Mouse (Mus musculus) E14TG2a.4 (cell line): ENCODE measurements around the gene Prss53.

Experiments used
- H3K27me3 ChIP-seq: 2 replicates; pipeline ENCODE4 v1.6.1; 2014; ENCODE audit warnings: low read length, control low read depth; ENCODE audit not compliant: insufficient read depth
- H3K36me3 ChIP-seq: 2 replicates; pipeline ENCODE4 v1.6.1; 2014; ENCODE audit warnings: low read length, control low read depth; ENCODE audit not compliant: insufficient read depth
- H3K4me1 ChIP-seq: replicated peaks from 2 replicates; pipeline ENCODE4 v1.6.1; 2014; ENCODE audit warnings: low read depth, low read length, control low read depth
- H3K4me3 ChIP-seq: replicated peaks from 2 replicates; pipeline ENCODE4 v1.5.1; 2014; ENCODE audit warnings: mild to moderate bottlenecking, low read length
- H3K9me3 ChIP-seq: 2 replicates; pipeline ENCODE4 v1.6.1; 2014; ENCODE audit warnings: low read length, control low read depth
- CTCF ChIP-seq: conservative IDR thresholded peaks from 2 replicates; pipeline ENCODE4 v1.5.1; 2014; ENCODE audit warnings: low read length
- NANOG ChIP-seq: IDR thresholded peaks from 2 replicates; pipeline ENCODE4 v1.6.1; 2014; ENCODE audit warnings: borderline replicate concordance, low read length, mixed read lengths
- POU5F1 ChIP-seq: IDR thresholded peaks from 2 replicates; pipeline ENCODE4 v1.6.1; 2014; ENCODE audit warnings: low read length, borderline replicate concordance

Prss53 gene

GRCm38 (mm10) chr7:127876041-127876466, 14.7 kb downstream of the Prss53 start, which contains the start of gene Zfp646:
Gene Zfp646 (plus strand): TSS chr7:127876221.
- Histone ChIP-seq H3K36me3 (peaks cover 64% of the 10 kb centered on the region), H3K4me1 (peaks cover 75% of the 10 kb centered on the region), H3K27me3 (no peaks in the 10 kb centered on the region), H3K9me3 (no peaks in the 10 kb centered on the region), H3K4me3 (peak within 1 kb of the TSS; percentile 100)
- TF ChIP-seq NANOG (no peak), CTCF (no peak), POU5F1 (no peak)

GRCm38 (mm10) chr7:127875627-127876001, 15.2 kb downstream of the Prss53 start:
- peak overlapping the region; percentile 100 for H3K4me3 ChIP-seq
- peaks cover 60% of the 10 kb centered on the region for H3K36me3 ChIP-seq
- peaks cover 70% of the 10 kb centered on the region for H3K4me1 ChIP-seq
- H3K27me3 ChIP-seq, result no peaks in the 10 kb centered on the region
- TF ChIP-seq CTCF (no peak), POU5F1 (no peak), NANOG (no peak)
- no peaks in the 10 kb centered on the region for H3K9me3 ChIP-seq

GRCm38 (mm10) chr7:127874812-127875626, 15.8 kb downstream of the Prss53 start:
- Histone ChIP-seq H3K4me3 (peak overlapping the region; percentile 100), H3K4me1 (peaks cover 64% of the 10 kb centered on the region), H3K9me3 (no peaks in the 10 kb centered on the region), H3K36me3 (peaks cover 54% of the 10 kb centered on the region), H3K27me3 (no peaks in the 10 kb centered on the region)
- no peak for TF ChIP-seq CTCF
- no peak for TF ChIP-seq NANOG
- no peak for TF ChIP-seq POU5F1

- TF ChIP-seq NANOG (no peak), POU5F1 (no peak), CTCF (peak; percentile 40)
- no peaks in the 10 kb centered on the region for H3K9me3 ChIP-seq
- H3K36me3 ChIP-seq, result peaks cover 66% of the 10 kb centered on the region
- peaks cover 17% of the 10 kb centered on the region for H3K27me3 ChIP-seq
- no peak overlapping the region for H3K4me3 ChIP-seq
- peaks cover 71% of the 10 kb centered on the region for H3K4me1 ChIP-seq
Observed at GRCm38 (mm10) chr7:127870136-127870821, 20.5 kb downstream of the Prss53 start.

GRCm38 (mm10) chr7:127869149-127869810, 21.5 kb downstream of the Prss53 start:
- TF ChIP-seq CTCF (no peak), NANOG (no peak), POU5F1 (no peak)
- H3K27me3 ChIP-seq, result peaks cover 17% of the 10 kb centered on the region
- H3K4me3 ChIP-seq, result no peak overlapping the region
- H3K36me3 ChIP-seq, result peaks cover 63% of the 10 kb centered on the region
- no peaks in the 10 kb centered on the region for H3K9me3 ChIP-seq
- peaks cover 61% of the 10 kb centered on the region for H3K4me1 ChIP-seq

- Histone ChIP-seq H3K4me3 (peak overlapping the region; percentile 68), H3K4me1 (peaks cover 51% of the 10 kb centered on the region), H3K9me3 (no peaks in the 10 kb centered on the region), H3K27me3 (peaks cover 17% of the 10 kb centered on the region), H3K36me3 (peaks cover 48% of the 10 kb centered on the region)
- TF ChIP-seq POU5F1 (no peak), CTCF (no peak), NANOG (no peak)
Observed at GRCm38 (mm10) chr7:127867641-127868040, 23.1 kb downstream of the Prss53 start.

- peaks cover 17% of the 10 kb centered on the region for H3K27me3 ChIP-seq
- peaks cover 41% of the 10 kb centered on the region for H3K36me3 ChIP-seq
- no peaks in the 10 kb centered on the region for H3K9me3 ChIP-seq
- peak overlapping the region; percentile 68 for H3K4me3 ChIP-seq
- peaks cover 48% of the 10 kb centered on the region for H3K4me1 ChIP-seq
- no peak for TF ChIP-seq POU5F1
- no peak for TF ChIP-seq NANOG
- TF ChIP-seq CTCF, result no peak
Observed at GRCm38 (mm10) chr7:127866434-127866833, 24.3 kb downstream of the Prss53 start.

GRCm38 (mm10) chr7:127858258-127858657, 32.5 kb downstream of the Prss53 start:
- Histone ChIP-seq H3K27me3 (no peaks in the 10 kb centered on the region), H3K36me3 (no peaks in the 10 kb centered on the region), H3K4me3 (no peak overlapping the region), H3K4me1 (peaks cover 29% of the 10 kb centered on the region), H3K9me3 (no peaks in the 10 kb centered on the region)
- TF ChIP-seq NANOG (no peak), POU5F1 (no peak), CTCF (no peak)
